Mouse (Mus musculus): ENCODE results near the gene Rps19. TPM values are rescaled to one million over a fixed set of nuclear protein-coding genes. Genes with fewer than 3 reads are reported as not detected.
A peak's percentile ranks its signal among the peaks of the same experiment; 100 is the strongest.
"Not testable (repeated sequence)": the region's sequence is repeated elsewhere in the genome, so short reads cannot be mapped to it uniquely, and the experiment has no call there.

Gene Rps19
- polyA plus RNA-seq, 1 experiment from 2014 or later: 3,302 TPM

DNA sequence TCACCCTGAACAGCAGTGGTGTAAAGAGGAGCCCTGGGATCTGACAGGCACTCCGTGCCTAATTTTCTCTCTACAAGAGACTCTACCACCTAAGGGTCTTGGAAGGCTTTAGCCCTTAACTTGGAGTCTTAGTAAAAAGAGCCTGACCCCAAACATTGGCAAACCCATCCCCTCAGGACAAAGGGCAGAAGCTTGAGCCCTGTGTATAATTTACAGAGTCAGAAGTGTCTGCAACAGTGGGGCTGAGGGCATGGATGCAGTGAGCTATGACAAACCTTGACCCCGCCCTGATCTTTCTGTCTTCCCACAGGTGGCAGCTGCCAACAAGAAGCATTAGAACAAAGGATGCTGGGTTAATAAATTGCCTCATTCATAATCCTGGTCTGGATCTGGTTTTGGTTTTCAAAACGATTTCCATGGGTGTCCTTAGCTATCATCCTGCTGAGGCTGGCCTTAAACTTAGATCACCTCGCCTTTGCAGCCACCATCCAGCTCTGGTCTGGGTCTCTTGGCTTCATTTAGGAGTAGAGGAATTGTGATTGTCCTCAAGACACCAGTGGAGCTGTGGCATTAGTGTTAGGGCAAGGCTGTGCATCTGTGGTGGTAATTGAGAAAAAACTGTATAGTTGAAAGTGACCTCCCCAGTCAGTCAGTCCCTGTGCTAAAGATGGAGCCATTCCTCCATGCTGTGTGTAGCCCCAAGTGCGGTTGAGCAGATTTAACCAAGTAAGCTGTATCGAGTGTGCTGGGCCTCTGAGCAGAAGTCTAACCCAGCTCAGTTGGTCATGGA is 5.5 kb downstream of the Rps19 start:
- no peak overlapping the region for H3K4me2 ChIP-seq (replicated peaks; ENCODE audit: low read depth, low read length)
- no peaks in the 10 kb centered on the region for H3K27me3 ChIP-seq (replicated peaks; ENCODE audit: insufficient read depth, low read length)
- DNase-seq (ENCODE audit: low spot score) (no peak), ATAC-seq (no peak)
- no peak overlapping the region for H3K9ac ChIP-seq (replicated peaks; ENCODE audit: low read depth)
- TF ChIP-seq EP300 (IDR thresholded peaks at IDR 0.05): no peak
- no peak for TF ChIP-seq CTCF (IDR thresholded peaks at IDR 0.05)
- H3K27ac ChIP-seq (ENCODE audit: low read length): peak overlapping the region; percentile 75
- 66% methylated on average over 6 of the region's 6 CpGs for WGBS
- H3K4me3 ChIP-seq (ENCODE audit: low read depth, low read length): no peak overlapping the region
- H3K36me3 ChIP-seq (ENCODE audit: insufficient read depth, low read length): peaks cover 25% of the 10 kb centered on the region
- H3K4me1 ChIP-seq (ENCODE audit: insufficient read depth, low read depth, low read length): peaks cover 22% of the 10 kb centered on the region
- no peaks in the 10 kb centered on the region for H3K9me3 ChIP-seq (ENCODE audit: low read length)

DNA sequence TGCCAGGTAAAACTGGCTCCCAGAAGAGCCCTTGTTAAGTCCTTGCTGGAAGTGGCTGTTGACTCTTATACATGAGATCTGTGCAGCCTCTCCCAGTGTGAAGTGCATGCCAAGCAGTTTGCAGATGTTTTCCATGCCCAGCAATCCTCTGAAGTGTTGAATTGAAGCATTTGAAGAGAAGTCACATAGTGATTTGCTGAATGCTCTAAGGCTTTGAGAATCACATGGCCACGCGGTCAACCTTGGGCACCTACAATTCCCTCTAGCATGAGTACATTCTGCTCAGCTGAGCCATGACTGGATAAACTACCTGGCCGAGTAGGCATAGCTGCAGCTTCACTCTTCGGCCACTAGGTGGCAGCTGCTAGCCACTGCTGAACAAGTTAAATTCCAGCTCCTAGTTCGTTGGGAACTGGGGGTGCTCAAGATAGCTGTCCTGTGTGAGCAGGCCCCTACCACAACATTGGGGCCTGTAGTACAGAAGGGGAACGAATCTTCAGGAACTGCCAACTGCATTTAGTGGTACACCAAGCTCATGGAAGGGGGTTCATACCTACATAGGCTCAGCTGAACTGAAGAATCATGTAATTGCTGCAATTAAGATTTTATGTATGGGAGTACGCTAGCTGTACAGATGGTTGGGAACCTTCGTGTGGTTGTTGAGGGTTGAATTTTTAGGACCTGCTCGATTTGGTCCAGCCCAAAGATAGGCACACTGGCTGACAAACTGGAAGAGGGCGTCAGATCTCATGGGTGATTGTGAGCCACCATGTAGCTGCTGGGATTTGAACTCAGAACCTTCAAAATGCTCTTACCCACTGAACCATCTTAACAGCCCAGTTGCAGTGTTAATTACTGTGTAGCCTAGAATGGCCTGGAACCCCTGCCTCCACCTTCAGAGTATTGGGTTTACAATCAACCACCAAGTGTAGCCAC is 6.4 kb downstream of the Rps19 start:
- Histone ChIP-seq H3K9me3 (ENCODE audit: low read length) (no peaks in the 10 kb centered on the region), H3K4me3 (ENCODE audit: low read depth, low read length) (no peak overlapping the region), H3K27me3 (replicated peaks; ENCODE audit: insufficient read depth, low read length) (no peaks in the 10 kb centered on the region), H3K36me3 (ENCODE audit: insufficient read depth, low read length) (peaks cover 25% of the 10 kb centered on the region), H3K4me2 (replicated peaks; ENCODE audit: low read depth, low read length) (no peak overlapping the region), H3K27ac (ENCODE audit: low read length) (peak overlapping the region; percentile 75), H3K4me1 (ENCODE audit: insufficient read depth, low read depth, low read length) (peaks cover 19% of the 10 kb centered on the region), H3K9ac (replicated peaks; ENCODE audit: low read depth) (no peak overlapping the region)
- DNase-seq (ENCODE audit: low spot score) (peak; percentile 95), ATAC-seq (peak; percentile 95)
- WGBS: 24% methylated on average over 10 of the region's 10 CpGs
- TF ChIP-seq EP300 (IDR thresholded peaks at IDR 0.05) (peak; percentile 100), CTCF (IDR thresholded peaks at IDR 0.05) (peak; percentile 100)

DNA sequence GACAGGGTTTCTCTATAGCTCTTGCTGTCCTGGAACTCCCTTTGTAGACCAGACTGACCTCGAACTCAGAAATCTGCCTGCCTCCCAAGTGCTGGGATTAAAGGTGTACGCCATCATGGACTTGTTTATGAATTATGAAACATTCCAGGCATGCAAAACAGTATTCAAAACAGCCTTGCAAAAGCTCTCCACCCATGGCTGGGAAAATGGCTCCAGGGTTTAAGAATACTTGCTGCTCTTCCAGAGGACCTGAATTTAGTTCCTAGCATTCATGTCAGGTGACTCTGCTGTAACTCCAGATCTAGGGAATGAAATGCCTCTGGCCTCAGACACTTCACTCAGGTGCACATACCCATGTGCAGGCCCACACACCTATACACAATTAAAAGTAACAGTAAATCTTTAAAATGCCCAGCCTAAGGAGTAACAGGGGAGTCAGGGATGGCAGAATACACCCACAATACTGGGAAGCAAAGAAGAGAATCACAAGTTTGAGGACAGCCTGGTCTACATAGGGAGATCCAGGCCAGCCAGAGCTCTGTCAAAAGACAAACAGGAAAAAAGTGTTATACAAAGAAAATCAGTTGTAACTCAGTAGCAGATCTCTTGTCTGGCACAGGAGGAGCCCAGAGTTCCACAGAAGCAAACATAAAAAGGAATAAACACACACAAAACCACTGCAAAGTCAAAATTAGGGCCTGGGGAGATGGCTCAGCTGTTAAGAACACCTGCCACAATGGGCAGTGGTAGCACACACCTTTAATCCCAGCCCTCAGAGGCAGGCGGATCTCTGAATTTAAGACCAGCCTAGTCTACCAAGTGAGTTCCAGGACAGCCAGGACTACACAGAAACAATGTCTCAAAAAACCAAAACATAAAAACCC is 7.3 kb downstream of the Rps19 start:
- Histone ChIP-seq H3K27ac (ENCODE audit: low read length) (peak overlapping the region; percentile 75), H3K36me3 (ENCODE audit: insufficient read depth, low read length) (peaks cover 19% of the 10 kb centered on the region), H3K9me3 (ENCODE audit: low read length) (no peaks in the 10 kb centered on the region), H3K4me3 (ENCODE audit: low read depth, low read length) (no peak overlapping the region), H3K27me3 (replicated peaks; ENCODE audit: insufficient read depth, low read length) (no peaks in the 10 kb centered on the region), H3K4me2 (replicated peaks; ENCODE audit: low read depth, low read length) (no peak overlapping the region), H3K4me1 (ENCODE audit: insufficient read depth, low read depth, low read length) (peaks cover 9% of the 10 kb centered on the region), H3K9ac (replicated peaks; ENCODE audit: low read depth) (no peak overlapping the region)
- peak; percentile 13 for DNase-seq (ENCODE audit: low spot score)
- no peak for TF ChIP-seq CTCF (IDR thresholded peaks at IDR 0.05)
- 54% methylated on average over 3 of the region's 3 CpGs for WGBS
- no peak for ATAC-seq

DNA sequence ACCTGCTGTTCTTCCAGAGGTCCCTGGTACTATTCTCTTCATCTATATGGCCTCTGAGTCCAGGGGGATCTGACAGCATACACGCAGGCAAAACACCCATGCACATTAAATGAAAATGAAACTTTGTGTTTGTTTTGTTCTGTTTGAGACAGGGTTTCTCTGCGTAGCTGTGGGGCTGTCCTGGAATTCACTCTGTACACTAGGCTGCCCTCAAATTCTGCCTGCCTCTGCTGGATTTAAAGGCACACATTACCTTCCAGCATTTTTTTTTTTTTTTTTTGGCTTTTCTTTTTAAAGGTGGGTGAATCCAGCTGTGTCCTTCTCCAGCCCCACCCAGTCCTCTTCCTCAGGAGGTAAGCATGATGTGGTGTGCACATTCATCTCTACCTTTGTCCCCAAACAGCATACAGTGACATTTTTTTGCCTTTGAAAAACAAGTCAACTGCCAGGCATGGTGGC is 8.0 kb downstream of the Rps19 start:
- ATAC-seq (no peak), DNase-seq (ENCODE audit: low spot score) (no peak)
- Histone ChIP-seq H3K4me2 (replicated peaks; ENCODE audit: low read depth, low read length) (no peak overlapping the region), H3K27ac (ENCODE audit: low read length) (peak overlapping the region; percentile 75), H3K9ac (replicated peaks; ENCODE audit: low read depth) (no peak overlapping the region), H3K36me3 (ENCODE audit: insufficient read depth, low read length) (peaks cover 12% of the 10 kb centered on the region), H3K27me3 (replicated peaks; ENCODE audit: insufficient read depth, low read length) (no peaks in the 10 kb centered on the region), H3K4me3 (ENCODE audit: low read depth, low read length) (no peak overlapping the region), H3K4me1 (ENCODE audit: insufficient read depth, low read depth, low read length) (0 out of 2 replicates have a peak, but pooled peaks cover 3% of the 10 kb centered on the region), H3K9me3 (ENCODE audit: low read length) (no peaks in the 10 kb centered on the region)
- no peak for TF ChIP-seq CTCF (IDR thresholded peaks at IDR 0.05)
- no peak for TF ChIP-seq EP300 (IDR thresholded peaks at IDR 0.05)
- 43% methylated on average over 2 of the region's 2 CpGs for WGBS

DNA sequence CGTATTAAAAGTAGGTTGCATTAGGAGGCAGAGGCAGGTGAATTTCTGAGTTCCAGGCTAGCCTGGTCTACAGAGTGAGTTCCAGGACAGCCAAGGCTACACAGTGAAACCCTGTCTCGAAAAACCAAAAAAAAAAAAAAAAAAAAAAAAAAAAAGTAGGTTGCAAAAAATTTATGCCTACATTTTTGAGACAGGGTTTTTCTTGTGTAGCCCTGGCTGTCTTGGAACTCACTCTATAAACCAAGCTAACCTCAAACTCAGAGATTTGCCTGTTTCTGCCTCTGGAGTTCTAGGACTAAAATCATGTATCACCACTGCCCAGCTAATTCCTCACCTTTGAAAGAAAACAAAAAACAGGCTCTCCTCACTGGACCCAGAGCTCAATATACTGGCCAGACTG is 11.6 kb downstream of the Rps19 start:
- not testable (repeated sequence) for H3K9ac ChIP-seq (replicated peaks; ENCODE audit: low read depth); H3K36me3 ChIP-seq (ENCODE audit: insufficient read depth, low read length); H3K4me1 ChIP-seq (ENCODE audit: insufficient read depth, low read depth, low read length); H3K4me2 ChIP-seq (replicated peaks; ENCODE audit: low read depth, low read length); H3K4me3 ChIP-seq (ENCODE audit: low read depth, low read length); H3K27me3 ChIP-seq (replicated peaks; ENCODE audit: insufficient read depth, low read length); ATAC-seq; DNase-seq (ENCODE audit: low spot score); H3K9me3 ChIP-seq (ENCODE audit: low read length); H3K27ac ChIP-seq (ENCODE audit: low read length)
- WGBS: 93% methylated on average over 2 of the region's 2 CpGs

Data from lung, postnatal 0 days (tissue).